Mouse (Mus musculus): ENCODE data around the gene Bmp2k.
A peak's percentile ranks its signal among the peaks of the same experiment; 100 is the strongest.

Gene Bmp2k

GRCm38 (mm10) chr5:96997310-96997801 is at the start of gene Bmp2k:
TSS of gene Bmp2k (plus strand) at chr5:96997689.
- peak; percentile 90 for DNase-seq (ENCODE audit: low read depth, low spot score)

DNA sequence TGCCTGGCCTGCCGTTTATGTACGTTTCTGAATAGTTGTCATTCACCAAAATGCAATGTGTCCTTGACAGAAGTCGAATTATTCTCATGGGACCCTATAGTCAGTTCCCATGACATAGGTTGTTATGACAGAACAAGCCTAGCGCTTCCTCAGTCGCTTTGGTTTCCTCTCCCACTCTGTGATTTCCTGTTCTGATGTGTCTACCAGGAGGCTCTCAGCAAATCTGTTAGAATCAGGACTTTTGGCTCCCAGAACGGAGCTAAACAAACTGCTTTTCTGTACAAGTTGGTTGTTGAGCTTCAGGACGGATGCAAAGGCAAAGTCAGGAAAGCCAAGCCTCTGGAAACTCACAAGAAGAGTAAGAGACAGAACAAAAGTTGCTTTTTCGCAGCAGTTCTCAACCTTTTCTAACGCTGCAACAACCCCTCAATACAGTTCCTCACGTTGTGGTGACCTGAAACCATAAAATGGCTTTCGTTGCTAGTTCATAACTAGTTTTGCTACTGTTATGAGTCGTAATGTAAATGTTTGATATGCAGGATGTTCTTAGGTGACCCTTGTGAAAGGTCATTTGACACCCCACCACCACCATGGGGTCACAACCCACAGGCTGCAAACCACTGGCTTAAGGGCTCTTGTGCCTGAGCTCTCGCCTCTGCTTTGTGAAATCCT is 48.5 kb upstream of the Bmp2k start:
- DNase-seq (ENCODE audit: low read depth, low spot score): peak; percentile 52

- DNase-seq (ENCODE audit: low read depth, low spot score): no peak
Measured at GRCm38 (mm10) chr5:96949839-96950666, 47.4 kb upstream of the Bmp2k start.

DNA sequence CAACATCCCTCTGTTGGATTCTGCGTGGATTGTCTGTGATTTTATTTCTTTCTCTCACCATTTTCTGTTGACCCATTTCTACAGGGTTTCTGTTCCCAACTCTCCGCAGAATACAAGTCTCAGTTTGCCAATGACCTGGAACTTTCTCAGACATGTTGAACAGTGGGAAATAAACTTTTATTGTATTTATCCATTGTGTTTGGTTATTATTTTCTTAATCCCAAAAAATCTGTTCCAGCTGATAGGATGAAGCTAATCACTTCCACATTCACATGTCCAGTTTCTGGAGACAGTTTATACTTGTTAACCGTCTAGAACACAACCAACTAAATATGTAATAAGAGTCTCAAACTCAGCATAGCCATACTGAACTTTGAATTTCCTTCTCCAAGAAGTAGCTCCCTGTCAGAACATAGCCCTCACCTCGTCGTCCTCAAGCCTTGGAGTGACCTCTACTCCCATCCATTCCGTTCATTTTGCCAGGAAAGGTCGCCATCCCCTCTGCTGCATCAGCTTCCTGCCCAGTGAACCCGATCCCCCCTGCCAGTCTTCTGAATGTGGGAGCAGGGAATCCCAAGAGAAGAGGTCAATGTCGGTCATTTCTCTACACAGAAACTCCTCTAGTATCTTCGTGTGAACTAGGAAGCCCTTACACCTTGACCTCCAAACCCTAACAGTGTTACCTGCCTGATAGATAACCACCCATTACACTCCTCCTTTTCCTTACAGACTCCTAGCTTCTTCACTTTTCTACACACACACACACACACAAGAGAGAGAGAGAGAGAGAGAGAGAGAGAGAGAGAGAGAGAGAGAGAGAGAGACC is 46.6 kb upstream of the Bmp2k start:
- no peak for DNase-seq (ENCODE audit: low read depth, low spot score)

DNA sequence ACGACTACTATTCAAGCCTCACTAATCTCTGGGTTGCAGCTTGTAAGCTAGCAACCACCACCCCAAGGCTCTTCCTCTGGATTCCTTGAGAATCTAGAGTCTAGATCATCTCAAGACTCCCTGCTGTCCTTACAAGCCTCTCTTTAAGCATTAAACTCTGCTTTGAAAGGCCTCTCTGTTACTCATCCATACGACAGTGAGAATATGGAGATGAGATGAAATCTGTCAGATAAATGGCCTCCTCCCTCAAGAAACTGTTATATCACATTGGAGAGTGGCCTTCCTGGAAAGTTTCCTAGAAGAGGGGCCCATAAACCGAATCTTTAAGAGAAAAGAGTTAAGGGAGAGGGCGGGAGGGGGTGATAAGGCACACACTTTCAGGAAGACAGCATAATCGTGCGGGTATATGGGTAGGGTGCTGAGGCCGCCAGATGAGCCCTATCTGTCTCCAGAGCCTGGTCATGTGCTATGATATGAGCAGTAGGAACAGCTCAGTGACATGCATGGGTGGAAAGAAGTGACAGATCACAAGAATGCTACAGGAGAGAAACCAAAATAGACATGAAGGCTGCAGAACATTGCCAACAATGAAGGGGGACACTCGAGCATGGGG is 45.9 kb upstream of the Bmp2k start:
- no peak for DNase-seq (ENCODE audit: low read depth, low spot score)

GRCm38 (mm10) chr5:96954040-96954439 is 43.4 kb upstream of the Bmp2k start:
- DNase-seq (ENCODE audit: low read depth, low spot score): no peak

DNA sequence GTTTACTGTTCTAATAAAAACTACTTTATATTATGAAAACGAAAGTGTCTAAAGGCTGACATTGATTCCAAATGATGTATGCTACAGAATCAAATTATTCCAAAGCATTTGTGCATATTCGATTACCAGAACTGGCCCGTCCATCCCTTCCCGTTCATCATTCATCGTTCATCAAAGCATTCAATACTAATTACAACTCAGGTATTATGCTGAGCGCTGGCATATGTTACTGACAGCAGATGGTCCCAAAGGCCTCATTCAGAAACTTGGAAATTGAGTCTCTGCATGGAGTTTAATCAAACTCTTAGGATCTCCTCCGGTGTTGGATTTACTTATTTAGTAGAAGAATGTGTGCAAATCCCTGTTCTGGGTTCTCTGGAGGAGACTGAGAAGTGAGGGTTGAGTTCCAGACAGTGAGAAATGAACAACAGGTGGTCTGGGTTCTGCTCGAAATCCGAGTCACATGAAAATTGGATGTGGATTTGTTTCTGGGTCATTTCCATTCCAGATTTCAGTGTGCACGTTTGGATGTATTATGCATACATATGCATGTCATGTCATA is 42.9 kb upstream of the Bmp2k start:
- no peak for DNase-seq (ENCODE audit: low read depth, low spot score)

DNA sequence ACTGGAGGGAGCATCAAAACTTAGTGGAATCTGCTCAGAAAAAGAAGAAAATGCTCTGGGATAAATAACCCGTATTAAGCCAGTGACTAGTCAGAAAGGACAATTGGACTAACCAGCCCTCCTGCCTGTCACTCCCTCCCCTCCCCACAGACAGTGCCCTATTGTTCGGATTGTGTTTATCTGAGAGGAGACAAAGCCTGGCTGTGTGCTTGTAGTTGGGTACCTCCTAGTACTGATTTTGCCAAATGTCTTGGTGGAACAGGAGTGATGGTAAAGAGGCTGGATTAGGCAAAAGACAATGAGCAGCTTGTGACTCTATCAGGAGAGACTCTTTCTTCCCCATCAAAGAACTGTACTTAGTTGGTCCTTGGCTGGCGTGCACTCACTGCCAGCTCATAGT is 40.6 kb upstream of the Bmp2k start:
- no peak for DNase-seq (ENCODE audit: low read depth, low spot score)

DNA sequence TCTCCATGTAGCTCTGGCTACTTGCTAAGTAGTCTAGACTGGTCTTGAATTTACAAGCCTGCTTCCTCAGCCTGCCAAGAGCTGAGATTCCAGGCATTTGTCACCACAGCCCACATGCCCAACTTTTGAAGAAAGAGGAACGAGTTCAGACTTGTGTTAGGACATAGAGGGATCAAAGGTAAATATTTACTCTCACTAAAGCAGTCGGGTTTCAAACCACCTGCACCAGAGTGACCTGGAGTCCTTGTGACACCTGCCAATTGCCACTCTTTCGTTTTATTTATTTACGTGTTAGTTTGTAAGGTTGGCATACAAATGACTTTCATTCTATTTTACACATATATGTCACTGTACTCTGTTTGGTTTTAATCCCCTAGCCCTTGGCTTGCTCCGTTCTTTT is 36.4 kb upstream of the Bmp2k start:
- no peak for DNase-seq (ENCODE audit: low read depth, low spot score)

GRCm38 (mm10) chr5:96961852-96962251 is 35.6 kb upstream of the Bmp2k start:
- no peak for DNase-seq (ENCODE audit: low read depth, low spot score)

- DNase-seq (ENCODE audit: low read depth, low spot score): peak; percentile 35
Measured at GRCm38 (mm10) chr5:96962252-96962933, 35.1 kb upstream of the Bmp2k start.

GRCm38 (mm10) chr5:96962934-96963301 is 34.6 kb upstream of the Bmp2k start:
- DNase-seq (ENCODE audit: low read depth, low spot score): peak; percentile 55

DNA sequence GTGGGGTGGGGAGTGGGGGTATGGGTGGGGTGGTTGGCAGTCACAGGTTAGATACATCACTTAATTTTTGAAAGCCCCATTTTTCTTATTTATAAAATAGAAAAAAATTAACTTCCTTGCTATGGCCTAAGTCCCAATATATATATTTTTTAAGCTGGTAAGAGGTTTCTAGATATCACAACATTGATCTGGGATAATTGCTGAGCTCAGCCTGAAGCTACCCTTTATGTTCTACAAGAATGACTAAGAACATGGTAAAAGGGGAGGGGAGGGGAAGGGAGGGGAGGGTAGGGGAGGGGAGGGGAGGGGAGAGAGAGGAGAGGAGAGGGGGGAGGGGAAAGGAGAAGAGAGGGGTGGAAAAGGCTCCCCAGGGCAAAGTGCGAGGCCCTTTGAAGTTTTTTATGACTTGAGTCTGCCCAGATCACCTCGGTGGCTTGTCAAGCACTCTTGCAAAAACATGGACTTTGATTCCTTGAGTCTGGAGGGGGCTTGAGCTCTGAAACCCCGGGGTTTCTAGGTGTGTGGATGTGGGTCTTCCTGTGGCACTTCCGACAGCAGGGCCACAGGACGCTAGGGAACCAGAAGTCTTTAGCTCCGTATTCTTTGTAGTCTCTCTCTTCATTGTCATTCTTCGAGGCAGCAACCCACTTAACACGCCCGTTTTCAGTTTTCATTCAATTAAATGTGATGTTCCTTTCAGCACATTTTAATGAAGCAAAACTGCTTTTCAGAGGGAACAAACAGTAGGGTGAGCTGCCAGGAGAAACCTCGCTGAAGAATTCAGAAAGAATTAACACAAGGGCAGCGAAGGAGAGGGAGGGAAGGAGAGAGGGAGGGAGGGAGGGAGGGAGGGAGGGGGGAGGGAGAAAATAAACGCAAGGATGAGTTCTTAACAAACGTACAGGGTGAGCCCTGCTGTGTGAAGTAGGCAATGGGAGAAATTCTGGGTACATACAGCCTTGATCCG is 33.1 kb upstream of the Bmp2k start:
- DNase-seq (ENCODE audit: low read depth, low spot score): peak; percentile 44

DNA sequence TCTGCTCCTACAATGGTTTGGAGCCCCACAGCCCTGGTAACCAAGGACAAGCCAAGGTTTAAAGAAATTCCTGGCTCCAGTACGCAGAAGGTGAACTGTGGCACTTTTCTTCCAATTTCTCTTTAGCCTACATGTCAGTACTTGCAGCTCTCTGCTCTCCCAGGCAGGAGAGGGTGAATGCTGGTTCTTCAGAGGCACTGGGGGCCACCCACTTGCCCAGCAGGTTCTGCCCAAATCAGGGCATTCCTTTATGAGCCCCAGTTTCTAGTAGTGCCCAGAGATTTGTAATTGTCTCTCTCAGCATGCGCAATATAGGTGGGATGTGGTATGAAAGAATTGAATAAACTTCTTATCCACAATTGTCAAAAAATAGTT is 32.5 kb upstream of the Bmp2k start:
- DNase-seq (ENCODE audit: low read depth, low spot score): no peak

GRCm38 (mm10) chr5:96965503-96965902 is 32.0 kb upstream of the Bmp2k start:
- no peak for DNase-seq (ENCODE audit: low read depth, low spot score)

GRCm38 (mm10) chr5:96968628-96969027 is 28.9 kb upstream of the Bmp2k start:
- no peak for DNase-seq (ENCODE audit: low read depth, low spot score)

GRCm38 (mm10) chr5:96969032-96969431 is 28.5 kb upstream of the Bmp2k start:
- DNase-seq (ENCODE audit: low read depth, low spot score): no peak

GRCm38 (mm10) chr5:96969705-96970471 is 27.6 kb upstream of the Bmp2k start:
- no peak for DNase-seq (ENCODE audit: low read depth, low spot score)

GRCm38 (mm10) chr5:96970472-96970848 is 27.0 kb upstream of the Bmp2k start:
- DNase-seq (ENCODE audit: low read depth, low spot score): no peak
